Mouse (Mus musculus): ENCODE results near the gene Kcne1.

GRCm38 (mm10) chr16:92353295-92353694, 6.0 kb downstream of the Kcne1 start:
- TF ChIP-seq CHD2 (IDR thresholded peaks at IDR 0.05; ENCODE audit: low read depth, low read length): no peak
- TF ChIP-seq ZC3H11A (IDR thresholded peaks at IDR 0.05; ENCODE audit: borderline replicate concordance, low read depth, low read length): no peak
- TF ChIP-seq HCFC1 (IDR thresholded peaks at IDR 0.05; ENCODE audit: borderline replicate concordance, insufficient read depth, low read length): no peak
- no peak for TF ChIP-seq ZNF384 (IDR thresholded peaks at IDR 0.05; ENCODE audit: low read depth, low read length)

All from ES-E14 (cell line).